Mouse (Mus musculus): ENCODE results near the gene Gm2310.
"Not testable (repeated sequence)": the region's sequence is repeated elsewhere in the genome, so short reads cannot be mapped to it uniquely, and the experiment has no call there.

Gene Gm2310

GRCm38 (mm10) chr15:8519853-8520252 lies at the start of gene Gm2310:
Gene Gm2310 (minus strand): TSS chr15:8519953.
- DNase-seq (ENCODE audit: low spot score in 2 of 2): not testable (repeated sequence)

GRCm38 (mm10) chr15:8568645-8569528 lies 49.1 kb upstream of the Gm2310 start:
- peak; percentile 58 to 73 for DNase-seq (ENCODE audit: low spot score in 2 of 2)

GRCm38 (mm10) chr15:8568286-8568644 lies 48.5 kb upstream of the Gm2310 start:
- DNase-seq (ENCODE audit: low spot score in 2 of 2): no peak

- no peak for DNase-seq (ENCODE audit: low spot score in 2 of 2)
Observed at GRCm38 (mm10) chr15:8565416-8565815, 45.7 kb upstream of the Gm2310 start.

- DNase-seq (ENCODE audit: low spot score in 2 of 2): no peak
Observed at GRCm38 (mm10) chr15:8564331-8564730, 44.6 kb upstream of the Gm2310 start.

GRCm38 (mm10) chr15:8563423-8564194 lies 43.9 kb upstream of the Gm2310 start:
- no peak for DNase-seq (ENCODE audit: low spot score in 2 of 2)

GRCm38 (mm10) chr15:8562776-8563175 lies 43.0 kb upstream of the Gm2310 start:
- DNase-seq (ENCODE audit: low spot score in 2 of 2): no peak

GRCm38 (mm10) chr15:8531201-8531600 lies 11.4 kb upstream of the Gm2310 start:
- no peak for DNase-seq (ENCODE audit: low spot score in 2 of 2)

- no peak for DNase-seq (ENCODE audit: low spot score in 2 of 2)
Observed at GRCm38 (mm10) chr15:8512957-8513356, 6.8 kb downstream of the Gm2310 start.

- DNase-seq (ENCODE audit: low spot score in 2 of 2): no peak
Observed at GRCm38 (mm10) chr15:8511861-8512260, 7.9 kb downstream of the Gm2310 start.

GRCm38 (mm10) chr15:8502431-8502830 lies 17.3 kb downstream of the Gm2310 start:
- no peak for DNase-seq (ENCODE audit: low spot score in 2 of 2)

- no peak for DNase-seq (ENCODE audit: low spot score in 2 of 2)
Observed at GRCm38 (mm10) chr15:8485261-8485660, 34.5 kb downstream of the Gm2310 start.

GRCm38 (mm10) chr15:8469006-8469575 lies 50.7 kb downstream of the Gm2310 start:
- no peak for DNase-seq (ENCODE audit: low spot score in 2 of 2)
